Comparison of ENCODE assay signal across 16 mouse cellular contexts in the genomic region with DNA sequence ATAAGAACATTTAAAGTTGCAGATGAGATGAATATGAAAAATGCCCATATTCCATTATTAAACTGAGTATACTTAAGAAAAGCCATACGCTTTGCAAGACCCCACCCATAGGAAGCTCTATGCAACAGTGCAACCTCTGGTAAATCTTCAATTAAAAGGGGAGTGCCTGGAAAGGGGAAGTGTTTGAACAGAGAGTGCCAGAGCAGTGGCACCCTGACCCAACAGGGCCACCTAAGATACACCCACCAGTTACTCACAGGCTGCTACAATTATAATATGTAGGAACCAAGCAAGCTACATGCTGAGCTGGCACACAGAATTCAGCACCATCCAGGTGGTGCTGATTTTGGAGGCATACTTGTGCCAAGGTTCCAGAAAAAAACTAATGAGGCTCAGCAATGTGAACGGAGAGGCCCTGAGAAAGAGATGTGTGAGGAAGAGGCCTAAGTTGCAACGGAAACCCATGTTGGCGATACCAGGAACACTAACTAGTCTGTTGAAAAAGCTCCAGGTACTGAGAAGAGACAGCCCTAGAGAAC. TPM values are rescaled to one million over a fixed set of nuclear protein-coding genes. Genes with fewer than 3 reads are reported as not detected.
DNase-seq lines count a peak whose midpoint lies in the region; ATAC-seq and TF ChIP-seq lines count a peak whose summit lies in the region.
"Had no signal": no experiment of that assay in that cellular context is flagged by ENCODE, and none has a peak within 500 bp of the region (broad histone marks: within the 10 kb centered on the region; RNA-seq: fewer than 3 reads in every experiment).

No protein-coding gene starts in this region.

- no peak for TF ChIP-seq CTCF in kidney, adult 2 months (conservative IDR thresholded peaks at IDR 0.05; ENCODE audit: insufficient read depth, insufficient read length, low read depth, low read length)
- no peak for TF ChIP-seq CTCF in stomach, postnatal 0 days (IDR thresholded peaks at IDR 0.05; ENCODE audit: low read depth)
- no peak for TF ChIP-seq CTCF in lung, adult 2 months (IDR thresholded peaks at IDR 0.05; ENCODE audit: insufficient read depth, low read length)

- H3K4me3 ChIP-seq in kidney, adult 2 months (ENCODE audit: insufficient read depth, low read depth, low read length) = no peak overlapping the region
- no peak overlapping the region for H3K4me3 ChIP-seq in stomach, postnatal 0 days (ENCODE audit: low read depth, low read length)
- H3K4me3 ChIP-seq in lung, adult 2 months (replicated peaks; ENCODE audit: extremely low read depth, low read depth, low read length) = no peak overlapping the region
- H3K4me3 ChIP-seq: embryonic facial prominence, embryonic 13.5 days; forebrain, embryonic 10.5 days; midbrain, embryonic 13.5 days had no signal

- no peaks in the 10 kb centered on the region for H3K36me3 ChIP-seq in kidney, adult 2 months (ENCODE audit: control insufficient read depth, insufficient read depth, low read length)
- H3K36me3 ChIP-seq in stomach, postnatal 0 days (ENCODE audit: control insufficient read depth, insufficient read depth, low read length) = no peaks in the 10 kb centered on the region

- H3K27ac ChIP-seq in kidney, adult 2 months (ENCODE audit: insufficient read depth, low read depth, low read length) = peak overlapping the region; percentile 36; the same call in 1 of the 2 replicates
- no peak overlapping the region for H3K27ac ChIP-seq in stomach, postnatal 0 days (replicated peaks)
- H3K27ac ChIP-seq: embryonic facial prominence, embryonic 13.5 days; forebrain, embryonic 10.5 days; hindbrain, embryonic 14.5 days; liver, embryonic 14.5 days; midbrain, embryonic 13.5 days had no signal

- 73% methylated on average over 4 of the region's 4 CpGs for WGBS in kidney, adult 2 months
- WGBS in stomach, postnatal 0 days = 84% methylated on average over 4 of the region's 4 CpGs
- WGBS in lung, adult 2 months = 66% methylated on average over 4 of the region's 4 CpGs

- H3K9ac ChIP-seq in stomach, postnatal 0 days (ENCODE audit: low read length) = no peak overlapping the region
- H3K9ac ChIP-seq: embryonic facial prominence, embryonic 13.5 days; hindbrain, embryonic 14.5 days; liver, embryonic 14.5 days; midbrain, embryonic 13.5 days had no signal

- TF ChIP-seq EP300 in stomach, postnatal 0 days (optimal IDR thresholded peaks at IDR 0.05) = no peak

- no peak overlapping the region for H3K4me2 ChIP-seq in stomach, postnatal 0 days (replicated peaks; ENCODE audit: low read depth)
- H3K4me2 ChIP-seq: embryonic facial prominence, embryonic 13.5 days; hindbrain, embryonic 14.5 days; midbrain, embryonic 13.5 days had no signal

- peak; percentile 45; the same call in 1 of the 2 replicates for ATAC-seq in stomach, postnatal 0 days (ENCODE audit: low FRiP score, low TSS enrichment)
- ATAC-seq: midbrain, embryonic 13.5 days had no signal

- no peak for TF ChIP-seq POLR2A in kidney, adult 2 months (IDR thresholded peaks at IDR 0.05; ENCODE audit: low read depth, low read length)
- no peak for TF ChIP-seq POLR2A in lung, adult 2 months (IDR thresholded peaks at IDR 0.05; ENCODE audit: borderline replicate concordance, extremely low read depth, low read depth, low read length)

- no peaks in the 10 kb centered on the region for H3K9me3 ChIP-seq in stomach, postnatal 0 days (ENCODE audit: control insufficient read depth, low read length)
- H3K9me3 ChIP-seq: embryonic facial prominence, embryonic 13.5 days; forebrain, embryonic 10.5 days; midbrain, embryonic 13.5 days had no signal

- no peaks in the 10 kb centered on the region for H3K27me3 ChIP-seq in kidney, adult 2 months (replicated peaks; ENCODE audit: control insufficient read depth, insufficient read depth, low read length)
- no peaks in the 10 kb centered on the region for H3K27me3 ChIP-seq in stomach, postnatal 0 days (ENCODE audit: control insufficient read depth, insufficient read depth, low read length)
- H3K27me3 ChIP-seq: embryonic facial prominence, embryonic 13.5 days; midbrain, embryonic 13.5 days had no signal

- peaks cover 20% of the 10 kb centered on the region for H3K4me1 ChIP-seq in kidney, adult 2 months (ENCODE audit: control insufficient read depth, insufficient read depth, low read length)
- H3K4me1 ChIP-seq in stomach, postnatal 0 days (replicated peaks; ENCODE audit: control insufficient read depth, insufficient read depth) = no peaks in the 10 kb centered on the region
- H3K4me1 ChIP-seq in lung, adult 2 months (ENCODE audit: control insufficient read depth, insufficient read depth, low read length) = peaks cover 12% of the 10 kb centered on the region
- H3K4me1 ChIP-seq: forebrain, embryonic 10.5 days had no signal

- DNase-seq in kidney, adult 2 months = no peak
- DNase-seq in kidney, postnatal 4 days = no peak
- peak; percentile 92 for DNase-seq in brain, adult 2 months (ENCODE audit: low read depth, low spot score)
- peak; percentile 48 to 70 for DNase-seq in cerebellum, postnatal 14 days
- no peak for DNase-seq in stomach, postnatal 0 days (ENCODE audit: low spot score)
- DNase-seq in lung, adult 2 months = no peak
- no peak for DNase-seq in spleen, postnatal 4 days (ENCODE audit: low spot score in 2 of 2)
- DNase-seq: adrenal gland, postnatal 14 days; layer of hippocampus, postnatal 36 days; left cerebral cortex, postnatal 4 days; lung, postnatal 36 days had no signal

RNA-seq across cellular contexts. Expression of a gene that starts 7.5 kb away (rescaled TPM):
- polyA plus RNA-seq in kidney, adult 2 months (2012; rRNA removed) = 63.7 and 76.5 TPM in 2 replicates
- polyA plus RNA-seq in stomach, postnatal 0 days (2015; fragmentation: Nextera tagmentation; extraction: Ambion mirVana) = 19.9 and 22.6 TPM in 2 replicates
- 155 and 165 TPM in 2 replicates for polyA plus RNA-seq in lung, adult 2 months (2012; rRNA removed)

RNA-seq across cellular contexts. Expression of a gene that starts 36.1 kb away (rescaled TPM):
- polyA plus RNA-seq in kidney, adult 2 months (2012; rRNA removed) = 5.7 and 7.4 TPM in 2 replicates
- polyA plus RNA-seq in stomach, postnatal 0 days (2015; fragmentation: Nextera tagmentation; extraction: Ambion mirVana) = 6.9 and 9.9 TPM in 2 replicates
- 19.1 and 29.8 TPM in 2 replicates for polyA plus RNA-seq in lung, adult 2 months (2012; rRNA removed)

Comparison
In these comparisons a context has a peak if more than half of its experiments do, and no peak if none do; other contexts are left out.
1. DNase-seq: peak in brain, adult 2 months (single experiment) and cerebellum, postnatal 14 days (2 of 2); none in kidney, adult 2 months (single experiment), kidney, postnatal 4 days (0 of 2), stomach, postnatal 0 days (single experiment), lung, adult 2 months (single experiment) and spleen, postnatal 4 days (0 of 2).